Mouse (Mus musculus) liver, embryonic 14.5 days (tissue): ENCODE measurements at regions not wholly inside any gene's neighbourhood (a gene's known extent, or its start where the extent isn't known, plus 50 kb on each side); places are given as distances from the start of the nearest gene placed in this dataset.

ENCODE experiments used
- ATAC-seq: fragments of 200-750 bp; cut with Nextera tagmentation; 2 replicates; pipeline ENCODE4 v1.8.0; 2017; ENCODE audit warnings: moderate number of reproducible peaks, mild to moderate bottlenecking, moderate library complexity; ENCODE audit not compliant: insufficient read depth
- DNase-seq, 3 experiments: peaks; one replicate each; pipeline ENCODE4 v3.0.0-alpha.2; 2012 to 2013; ENCODE audit warnings: low read depth in 3 of 3, low spot score in 3 of 3
- H3K27ac ChIP-seq: fragments of 300-500 bp; sonication (generic); 2 replicates; pipeline ENCODE4 v1.5.1; 2014; ENCODE audit warnings: moderate library complexity, mild to moderate bottlenecking, control low read depth, inconsistent platforms
- H3K27me3 ChIP-seq: fragments of 300-500 bp; sonication (generic); 2 replicates; pipeline ENCODE4 v1.6.1; 2014; ENCODE audit warnings: mild to moderate bottlenecking, low read length, moderate library complexity; ENCODE audit not compliant: control insufficient read depth, insufficient read depth
- H3K36me3 ChIP-seq: fragments of 300-500 bp; sonication (generic); replicated peaks from 2 replicates; pipeline ENCODE4 v1.6.1; 2014; ENCODE audit warnings: low read depth; ENCODE audit not compliant: control insufficient read depth, insufficient read depth
- H3K4me1 ChIP-seq, 2 experiments: fragments of 200-500 bp in 1 of 2; fragments of 300-500 bp in 1 of 2; sonication (generic) in 1 of 2; replicated peaks; 2 replicates each; pipeline ENCODE4 v1.6.1; 2012 to 2014; ENCODE audit warnings: antibody characterized with exemption in 1 of 2, inconsistent platforms in 1 of 2, low read length in 1 of 2; ENCODE audit not compliant: control insufficient read depth in 2 of 2, insufficient read depth in 2 of 2
- H3K4me2 ChIP-seq: fragments of 300-500 bp; sonication (generic); 2 replicates; pipeline ENCODE4 v1.6.1; 2014; ENCODE audit warnings: low read depth, mild to moderate bottlenecking, control low read depth, moderate library complexity
- H3K4me3 ChIP-seq, 2 experiments: fragments of 200-500 bp in 1 of 2; fragments of 300-500 bp in 1 of 2; sonication (generic) in 1 of 2; 2 replicates each; pipeline ENCODE4 v1.5.1; 2012 to 2014; ENCODE audit warnings: low read depth in 2 of 2, low read length in 2 of 2, mild to moderate bottlenecking in 2 of 2, control low read depth in 1 of 2, inconsistent platforms in 1 of 2, moderate library complexity in 1 of 2; ENCODE audit not compliant: insufficient read depth in 1 of 2
- H3K9ac ChIP-seq: fragments of 300-500 bp; sonication (generic); replicated peaks from 2 replicates; pipeline ENCODE4 v1.6.1; 2014; ENCODE audit warnings: mild to moderate bottlenecking, control low read depth, moderate library complexity
- H3K9me3 ChIP-seq: fragments of 300-500 bp; sonication (generic); 2 replicates; pipeline ENCODE4 v1.6.1; 2016; ENCODE audit warnings: low read length, mixed read lengths; ENCODE audit not compliant: control insufficient read depth
- CTCF ChIP-seq: IDR thresholded peaks from 2 replicates; pipeline ENCODE4 v1.5.1; 2016; ENCODE audit warnings: antibody characterized with exemption, low read depth, control low read depth
- EP300 ChIP-seq: IDR thresholded peaks from 2 replicates; pipeline ENCODE4 v1.6.1; 2016; ENCODE audit warnings: antibody characterized with exemption, low read depth
- WGBS: fragments of 180-500 bp; shearing (Covaris S2); extraction: QIAGEN DNeasy Blood & Tissue Kit; methylation state at CpG from one replicate; pipeline ENCODE4 v1.1.7; 2014; ENCODE audit not compliant: insufficient replicate concordance; 5-methylcytosine and 5-hydroxymethylcytosine counted together

- no peaks in the 10 kb centered on the region for H3K4me1 ChIP-seq
- ATAC-seq (no peak), DNase-seq (no peak)
- no peak overlapping the region for H3K4me3 ChIP-seq
- no peaks in the 10 kb centered on the region for H3K27me3 ChIP-seq
- no peaks in the 10 kb centered on the region for H3K9me3 ChIP-seq
- H3K36me3 ChIP-seq = no peaks in the 10 kb centered on the region
- H3K4me2 ChIP-seq = no peak overlapping the region
- no peak overlapping the region for H3K9ac ChIP-seq
- TF ChIP-seq CTCF (no peak), EP300 (no peak)
- H3K27ac ChIP-seq = no peak overlapping the region
- 53% methylated on average over 9 of the region's 9 CpGs for WGBS
These were observed 193.6 kb downstream of the Qdpr start for GRCm38 (mm10) chr5:45256256-45256999.

DNA sequence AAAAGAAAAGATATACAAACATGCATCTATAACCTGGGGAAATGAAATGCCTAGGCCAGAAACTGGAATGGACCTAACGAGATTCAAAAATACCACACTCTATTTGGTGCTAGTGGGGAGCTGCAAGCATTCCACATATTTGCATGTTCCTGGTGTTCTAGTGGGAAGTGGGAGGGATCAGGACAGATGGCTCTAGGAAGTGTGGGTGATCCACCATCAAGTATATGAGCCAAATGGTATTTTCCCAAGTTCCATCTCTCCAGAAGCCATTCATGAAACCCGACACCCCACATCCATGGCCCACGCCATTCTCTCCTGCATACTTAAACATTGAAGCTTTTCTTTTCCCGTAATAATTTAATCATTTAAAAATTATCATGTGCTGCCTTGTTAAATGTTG, 218.2 kb downstream of the Qdpr start:
- TF ChIP-seq CTCF = no peak
- no peak for TF ChIP-seq EP300
- no peak overlapping the region for H3K9ac ChIP-seq
- H3K27me3 ChIP-seq = no peaks in the 10 kb centered on the region
- 58% methylated on average over 4 of the region's 4 CpGs for WGBS
- ATAC-seq (no peak), DNase-seq (no peak)
- no peaks in the 10 kb centered on the region for H3K4me1 ChIP-seq
- no peak overlapping the region for H3K27ac ChIP-seq
- no peaks in the 10 kb centered on the region for H3K36me3 ChIP-seq
- no peak overlapping the region for H3K4me2 ChIP-seq
- H3K4me3 ChIP-seq = no peak overlapping the region
- H3K9me3 ChIP-seq = no peaks in the 10 kb centered on the region

DNA sequence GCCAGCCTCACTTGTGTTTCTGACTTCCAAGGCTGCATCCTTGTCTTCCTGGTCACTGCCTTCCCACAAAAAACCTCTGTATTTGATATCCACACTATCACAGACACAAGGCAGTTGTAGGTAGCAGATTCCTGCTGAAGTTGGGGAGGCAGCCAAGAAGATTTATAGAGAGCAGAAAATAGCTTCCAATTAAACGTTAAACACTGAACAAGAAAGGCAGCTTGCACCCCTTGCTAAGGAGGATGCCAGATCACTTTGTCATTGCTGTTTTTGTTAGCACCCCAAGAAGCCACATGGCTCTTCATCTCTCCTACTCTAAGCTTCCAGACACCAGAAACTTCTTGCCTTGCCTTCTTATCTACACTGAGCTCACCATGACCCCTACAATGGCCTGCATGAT, 219.9 kb downstream of the Qdpr start:
- Histone ChIP-seq H3K4me2 (no peak overlapping the region), H3K36me3 (no peaks in the 10 kb centered on the region), H3K9me3 (no peaks in the 10 kb centered on the region), H3K27ac (no peak overlapping the region), H3K9ac (no peak overlapping the region), H3K4me3 (no peak overlapping the region), H3K4me1 (no peaks in the 10 kb centered on the region), H3K27me3 (no peaks in the 10 kb centered on the region)
- DNase-seq (no peak), ATAC-seq (no peak)
- TF ChIP-seq EP300 (no peak), CTCF (no peak)
- WGBS = 35% methylated on average over 1 of the region's 1 CpGs

DNA sequence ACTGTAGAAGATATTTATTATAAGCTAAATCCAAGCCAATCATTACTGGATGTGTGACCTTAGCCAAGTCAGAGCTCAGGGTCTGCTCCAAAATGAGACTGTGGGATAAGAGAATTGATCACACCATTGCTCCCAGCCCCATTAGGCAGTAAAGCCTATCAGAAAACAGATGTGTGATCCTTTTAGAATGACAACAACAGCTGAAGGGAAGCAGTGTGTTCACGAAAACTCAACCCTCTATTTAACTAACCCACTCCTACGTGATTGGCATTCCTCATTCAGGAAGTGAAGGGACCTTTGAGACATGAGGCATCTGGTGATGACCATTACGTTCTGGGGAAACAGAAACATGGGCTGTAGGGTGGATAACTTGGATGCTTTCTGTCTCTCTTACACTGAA, 220.6 kb downstream of the Qdpr start:
- no peaks in the 10 kb centered on the region for H3K4me1 ChIP-seq
- H3K4me2 ChIP-seq = no peak overlapping the region
- DNase-seq (no peak), ATAC-seq (no peak)
- TF ChIP-seq EP300 (no peak), CTCF (no peak)
- no peaks in the 10 kb centered on the region for H3K36me3 ChIP-seq
- H3K9me3 ChIP-seq = no peaks in the 10 kb centered on the region
- no peak overlapping the region for H3K27ac ChIP-seq
- H3K4me3 ChIP-seq = no peak overlapping the region
- H3K9ac ChIP-seq = no peak overlapping the region
- 47% methylated on average over 3 of the region's 3 CpGs for WGBS
- no peaks in the 10 kb centered on the region for H3K27me3 ChIP-seq

DNA sequence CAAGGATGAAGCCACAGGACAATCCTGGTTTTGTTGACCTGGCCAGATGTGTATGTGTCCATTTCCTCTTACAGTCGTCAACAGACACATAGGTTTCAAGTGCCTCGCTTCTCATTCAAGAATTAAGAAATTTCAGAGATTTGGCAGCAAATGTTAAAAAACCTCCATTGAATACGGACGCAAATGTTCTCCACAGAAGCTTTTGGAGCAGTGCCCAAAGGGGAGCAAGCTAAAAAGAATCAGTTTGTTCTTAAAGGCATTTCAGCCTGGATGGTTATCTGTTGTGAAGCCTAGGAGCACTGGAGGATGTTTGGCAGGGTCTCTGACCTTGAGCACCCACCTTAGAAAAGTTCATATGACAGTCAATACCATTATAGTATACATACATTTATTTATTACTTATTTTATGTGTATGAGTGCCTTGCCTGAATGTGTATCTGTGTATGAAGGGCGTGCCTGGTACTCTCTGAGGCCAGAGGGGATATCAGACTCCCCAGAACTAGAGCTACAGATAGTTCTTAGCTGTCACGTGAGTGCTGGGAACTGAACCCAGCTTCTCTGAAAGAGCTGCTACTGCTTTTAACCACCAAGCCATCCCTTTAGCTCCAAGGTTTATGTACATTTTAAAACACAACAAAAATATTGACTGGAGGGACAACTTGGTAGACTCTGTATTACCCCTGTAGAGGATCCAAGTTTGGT, 221.7 kb downstream of the Qdpr start:
- WGBS = 59% methylated on average over 6 of the region's 6 CpGs
- Histone ChIP-seq H3K27ac (no peak overlapping the region), H3K9me3 (no peaks in the 10 kb centered on the region), H3K36me3 (no peaks in the 10 kb centered on the region), H3K4me3 (no peak overlapping the region), H3K27me3 (no peaks in the 10 kb centered on the region), H3K9ac (no peak overlapping the region), H3K4me1 (no peaks in the 10 kb centered on the region), H3K4me2 (no peak overlapping the region)
- TF ChIP-seq CTCF = no peak
- TF ChIP-seq EP300 = no peak
- ATAC-seq (no peak), DNase-seq (no peak)
